8 mouse cellular contexts compared by ENCODE assay signal in genomic region chr11:101658751-101659558, GRCm38 (mm10). TPM values are rescaled to one million over a fixed set of nuclear protein-coding genes. Genes with fewer than 3 reads are reported as not detected.
DNase-seq lines count a peak whose midpoint lies in the region; ATAC-seq lines count a peak whose summit lies in the region.

No protein-coding gene starts in this region.

- H3K4me3 ChIP-seq in forebrain, embryonic 11.5 days (ENCODE audit: low read depth, low read length) = no peak overlapping the region
- no peak overlapping the region for H3K4me3 ChIP-seq in hindbrain, embryonic 12.5 days
- H3K4me3 ChIP-seq in midbrain, embryonic 10.5 days = no peak overlapping the region

- no peaks in the 10 kb centered on the region for H3K9me3 ChIP-seq in forebrain, embryonic 11.5 days (ENCODE audit: control insufficient read depth, low read length)
- H3K9me3 ChIP-seq in hindbrain, embryonic 12.5 days (replicated peaks) = no peaks in the 10 kb centered on the region
- H3K9me3 ChIP-seq in midbrain, embryonic 10.5 days (replicated peaks) = no peaks in the 10 kb centered on the region

- peak overlapping the region; percentile 50; the same call in 1 of the 2 replicates for H3K27ac ChIP-seq in forebrain, embryonic 11.5 days (ENCODE audit: low read depth, low read length)
- H3K27ac ChIP-seq in hindbrain, embryonic 12.5 days = peak overlapping the region; percentile 81
- peak overlapping the region; percentile 59; the same call in 1 of the 2 replicates for H3K27ac ChIP-seq in midbrain, embryonic 10.5 days (replicated peaks)

- no peak overlapping the region for H3K4me2 ChIP-seq in forebrain, embryonic 11.5 days (ENCODE audit: low read depth, low read length, severe bottlenecking)
- H3K4me2 ChIP-seq in hindbrain, embryonic 12.5 days (replicated peaks) = no peak overlapping the region

- intact Hi-C loops in heart, postnatal 25 days (cut with DNase I) = loop anchor here (1.0 kb wide), 1 partner anchor 73 kb away; the partner anchor contains the start of gene Dhx8
- intact Hi-C loops in left cerebral cortex, postnatal 4 days (cut with DNase I) = loop anchor here (2.0 kb wide), 1 partner anchor 74 kb away; the partner anchor contains the start of gene Dhx8

- H3K36me3 ChIP-seq in forebrain, embryonic 11.5 days (ENCODE audit: control insufficient read depth, insufficient read depth, low read length) = no peaks in the 10 kb centered on the region
- no peaks in the 10 kb centered on the region for H3K36me3 ChIP-seq in hindbrain, embryonic 12.5 days
- no peaks in the 10 kb centered on the region for H3K36me3 ChIP-seq in midbrain, embryonic 10.5 days

- H3K9ac ChIP-seq in forebrain, embryonic 11.5 days (ENCODE audit: low read length) = no peak overlapping the region
- H3K9ac ChIP-seq in hindbrain, embryonic 12.5 days = no peak overlapping the region

- 35% methylated on average over 10 of the region's 10 CpGs for WGBS in forebrain, embryonic 11.5 days
- WGBS in hindbrain, embryonic 12.5 days = 32% methylated on average over 10 of the region's 10 CpGs
- WGBS in midbrain, embryonic 10.5 days = 37% methylated on average over 10 of the region's 10 CpGs

- ATAC-seq in forebrain, embryonic 11.5 days (replicated peaks; ENCODE audit: low FRiP score) = 0 out of 2 replicates have a peak, but pooled peaks have one; percentile 5
- no peak for ATAC-seq in hindbrain, embryonic 12.5 days (ENCODE audit: low FRiP score)

- H3K27me3 ChIP-seq in forebrain, embryonic 11.5 days (ENCODE audit: control insufficient read depth, insufficient read depth, low read length) = no peaks in the 10 kb centered on the region
- no peaks in the 10 kb centered on the region for H3K27me3 ChIP-seq in hindbrain, embryonic 12.5 days
- no peaks in the 10 kb centered on the region for H3K27me3 ChIP-seq in midbrain, embryonic 10.5 days (ENCODE audit: low read depth, poor library complexity, severe bottlenecking)

- no peaks in the 10 kb centered on the region for H3K4me1 ChIP-seq in forebrain, embryonic 11.5 days (replicated peaks; ENCODE audit: control insufficient read depth, insufficient read depth, low read length)
- peaks cover 5% of the 10 kb centered on the region; the same call in 1 of the 2 replicates for H3K4me1 ChIP-seq in hindbrain, embryonic 12.5 days
- H3K4me1 ChIP-seq in midbrain, embryonic 10.5 days = peaks cover 8% of the 10 kb centered on the region

- peak; percentile 67 to 88 for DNase-seq in heart, adult 18-20 months
- no peak for DNase-seq in heart, postnatal 25 days (ENCODE audit: low spot score)
- DNase-seq in brain, embryonic 18.5 days (ENCODE audit: low read depth, low spot score) = peak; percentile 56
- peak; percentile 83 for DNase-seq in forebrain, embryonic 11.5 days (ENCODE audit: low spot score)
- peak; percentile 59 for DNase-seq in left cerebral cortex, postnatal 4 days
- DNase-seq in midbrain, embryonic 10.5 days (ENCODE audit: low spot score) = peak; percentile 73
- DNase-seq in spleen, postnatal 14 days (ENCODE audit: low spot score in 2 of 2) = peak; percentile 24 to 44

RNA-seq across cellular contexts. Expression of gene Arl4d, which starts 6.4 kb away (rescaled TPM):
- 10 to 100 TPM; 19.6 to 22.5 TPM for total RNA-seq in heart, adult 18-20 months (2021)
- 10 to 100 TPM; 21.6 to 31.0 TPM for total RNA-seq in heart, postnatal 25 days (2021)
- polyA plus RNA-seq in forebrain, embryonic 11.5 days (2014; fragmentation: Nextera tagmentation; extraction: Ambion mirVana) = 8.0 and 10.6 TPM in 2 replicates
- polyA plus RNA-seq in hindbrain, embryonic 12.5 days (2016; fragmentation: Nextera tagmentation; extraction: Ambion mirVana) = 11.6 and 12.1 TPM in 2 replicates
- 10 to 100 TPM; 23.3 to 26.5 TPM for total RNA-seq in left cerebral cortex, postnatal 4 days (2021)
- polyA plus RNA-seq in midbrain, embryonic 10.5 days (2016; fragmentation: Nextera tagmentation; extraction: Ambion mirVana) = 4.3 and 4.4 TPM in 2 replicates

RNA-seq across cellular contexts. Expression of gene Rdm1, which starts 32.0 kb away (rescaled TPM):
- total RNA-seq in heart, adult 18-20 months (2021) = 10 to 100 TPM; 43.7 to 52.3 TPM
- total RNA-seq in heart, postnatal 25 days (2021) = 10 to 100 TPM; 39.1 to 39.3 TPM
- 45.6 and 50.7 TPM in 2 replicates for polyA plus RNA-seq in forebrain, embryonic 11.5 days (2014; fragmentation: Nextera tagmentation; extraction: Ambion mirVana)
- 29.4 and 35.4 TPM in 2 replicates for polyA plus RNA-seq in hindbrain, embryonic 12.5 days (2016; fragmentation: Nextera tagmentation; extraction: Ambion mirVana)
- 1 to 10 TPM; 4.5 to 4.7 TPM for total RNA-seq in left cerebral cortex, postnatal 4 days (2021)
- polyA plus RNA-seq in midbrain, embryonic 10.5 days (2016; fragmentation: Nextera tagmentation; extraction: Ambion mirVana) = 35.2 and 39.2 TPM in 2 replicates

RNA-seq across cellular contexts. Expression of gene Gm11634, which starts 59.9 kb away (rescaled TPM):
- not detected for total RNA-seq in heart, adult 18-20 months (2021)
- total RNA-seq in heart, postnatal 25 days (2021) = not detected
- polyA plus RNA-seq in forebrain, embryonic 11.5 days (2014; fragmentation: Nextera tagmentation; extraction: Ambion mirVana) = 0.44 TPM in 1 of 2 replicates, not detected in the other
- polyA plus RNA-seq in hindbrain, embryonic 12.5 days (2016; fragmentation: Nextera tagmentation; extraction: Ambion mirVana) = not detected in 2 replicates
- total RNA-seq in left cerebral cortex, postnatal 4 days (2021) = not detected
- polyA plus RNA-seq in midbrain, embryonic 10.5 days (2016; fragmentation: Nextera tagmentation; extraction: Ambion mirVana) = 0.22 TPM in 1 of 2 replicates, not detected in the other

Comparison
In these comparisons a context has a peak if more than half of its experiments do, and no peak if none do; other contexts are left out.
1. RNA of gene Rdm1, which starts 32.0 kb away (total RNA-seq): 43.7 to 52.3 TPM in heart, adult 18-20 months and 39.1 to 39.3 TPM in heart, postnatal 25 days; 4.5 to 4.7 TPM in left cerebral cortex, postnatal 4 days; every median in the first group is over 4 times any median in the second.
2. Peak in every context shown above with its lines, with median percentiles within 50 percentile points of each other: H3K27ac ChIP-seq.